Mouse (Mus musculus): ENCODE results near the gene Rin2. TPM values are rescaled to one million over a fixed set of nuclear protein-coding genes. Genes with fewer than 3 reads are reported as not detected.

The Rin2 gene
- total and polyA plus RNA-seq, 3 experiments = 0.05 to 0.10 (median 0.08) TPM

DNA sequence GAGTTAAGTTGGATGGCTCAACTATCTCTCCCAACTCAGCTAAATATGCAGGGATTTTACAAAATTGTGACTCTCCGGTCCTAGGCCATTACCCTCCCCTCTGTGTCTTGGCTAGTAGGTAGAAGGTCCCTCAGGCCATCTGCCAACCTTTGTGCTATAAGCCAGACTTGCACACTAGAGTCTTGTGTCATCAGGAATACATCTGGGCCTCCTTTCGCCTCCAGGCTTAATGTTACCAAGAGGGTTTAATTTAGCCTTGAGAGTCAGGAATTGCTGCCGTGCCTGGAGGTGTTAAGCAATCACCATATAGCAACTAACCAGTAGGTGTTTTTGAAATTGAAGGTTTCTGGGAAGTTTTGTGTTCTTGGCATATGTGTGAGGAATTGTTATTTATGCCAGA is 158.3 kb downstream of the Rin2 start:
- no peak overlapping the region for H3K4me2 ChIP-seq (ENCODE audit: insufficient read depth, low read depth, poor library complexity, severe bottlenecking)
- no peak for DNase-seq (ENCODE audit: extremely low read depth)
- no peak overlapping the region for H3K4me3 ChIP-seq (replicated peaks in 1 of 3; ENCODE audit: low read depth in 2 of 3, low read length in 2 of 3, poor library complexity in 1 of 3)
- H3K9me3 ChIP-seq (replicated peaks; ENCODE audit: low read length) = no peaks in the 10 kb centered on the region
- no peaks in the 10 kb centered on the region; a peak in 1 of 4 replicates for H3K4me1 ChIP-seq (ENCODE audit: control insufficient read depth in 1 of 2, insufficient read depth in 2 of 2)
- in situ Hi-C loops (cut with MboI; ENCODE audit: low pct_ligation_motif_present, low pct_unique_long_range_greater_than_20kb, low sequenced_read_pairs) (no loop called here), dilution Hi-C loops (cut with MboI; ENCODE audit: extremely low pct_ligation_motif_present, extremely low pct_unique_long_range_greater_than_20kb, low sequenced_read_pairs) (no loop called here)
- H3K27me3 ChIP-seq (replicated peaks) = no peaks in the 10 kb centered on the region
- TF ChIP-seq ELF1 (IDR thresholded peaks at IDR 0.05; ENCODE audit: low read depth, low read length) (no peak), MYC (IDR thresholded peaks at IDR 0.05; ENCODE audit: low read depth, low read length) (no peak), RAD21 (IDR thresholded peaks at IDR 0.05; ENCODE audit: low read depth, low read length) (no peak), ZC3H11A (IDR thresholded peaks at IDR 0.05; ENCODE audit: low read depth, low read length) (no peak), USF1 (IDR thresholded peaks at IDR 0.05; ENCODE audit: low read depth, low read length) (no peak)
- no peaks in the 10 kb centered on the region for H3K36me3 ChIP-seq (replicated peaks in 1 of 2; ENCODE audit: control insufficient read depth in 1 of 2, insufficient read depth in 1 of 2, low read length in 1 of 2)
- no peak overlapping the region for H3K27ac ChIP-seq (ENCODE audit: insufficient read depth, low read depth)
- H3K79me2 ChIP-seq (replicated peaks; ENCODE audit: control insufficient read depth, extremely low read depth, insufficient read depth, poor library complexity, severe bottlenecking) = no peaks in the 10 kb centered on the region
- H3K9ac ChIP-seq (ENCODE audit: insufficient read depth, low read depth) = no peak overlapping the region

DNA sequence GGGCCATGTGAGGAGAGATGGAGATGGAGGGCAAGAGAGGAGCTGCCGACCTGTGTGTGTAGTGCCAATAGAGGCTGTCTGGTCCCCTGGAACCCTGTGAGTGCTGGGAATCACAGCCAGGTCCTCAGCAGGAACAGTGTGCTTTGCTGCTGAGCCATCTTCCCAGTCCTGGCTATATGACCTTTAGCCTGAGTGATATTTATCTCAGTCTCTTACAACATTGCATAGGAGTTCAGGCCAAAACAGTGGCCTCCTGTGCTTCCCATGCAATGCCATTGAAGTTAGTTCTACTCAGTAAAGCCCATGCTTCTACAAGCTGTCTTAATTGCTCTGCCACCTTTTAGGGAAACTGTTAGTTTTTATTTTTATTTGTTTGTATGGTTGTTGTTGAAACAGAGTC is 160.9 kb downstream of the Rin2 start:
- no peak for DNase-seq (ENCODE audit: extremely low read depth)
- in situ Hi-C loops (cut with MboI; ENCODE audit: low pct_ligation_motif_present, low pct_unique_long_range_greater_than_20kb, low sequenced_read_pairs) = no loop called here
- H3K4me1 ChIP-seq (ENCODE audit: control insufficient read depth in 1 of 2, insufficient read depth in 2 of 2) = no peaks in the 10 kb centered on the region
- no peaks in the 10 kb centered on the region for H3K9me3 ChIP-seq (replicated peaks; ENCODE audit: low read length)
- no peak overlapping the region for H3K4me2 ChIP-seq (ENCODE audit: insufficient read depth, low read depth, poor library complexity, severe bottlenecking)
- H3K27me3 ChIP-seq (replicated peaks) = no peaks in the 10 kb centered on the region
- no peak for TF ChIP-seq USF2 (conservative IDR thresholded peaks at IDR 0.05; ENCODE audit: low read depth, low read length)
- no peak for TF ChIP-seq ZNF384 (IDR thresholded peaks at IDR 0.05; ENCODE audit: low read depth, low read length)
- TF ChIP-seq MAZ (IDR thresholded peaks at IDR 0.05; ENCODE audit: low read depth, low read length) = no peak
- TF ChIP-seq ETS1 (conservative IDR thresholded peaks at IDR 0.05; ENCODE audit: low read depth, low read length) = no peak
- TF ChIP-seq MYC (IDR thresholded peaks at IDR 0.05; ENCODE audit: low read depth, low read length) = no peak
- TF ChIP-seq TCF12 (IDR thresholded peaks at IDR 0.05; ENCODE audit: low read depth, low read length) = no peak
- no peak for TF ChIP-seq RCOR1 (conservative IDR thresholded peaks at IDR 0.05; ENCODE audit: low read depth, low read length)
- no peak for TF ChIP-seq CHD1 (IDR thresholded peaks at IDR 0.05; ENCODE audit: low read depth, low read length)
- no peak for TF ChIP-seq GABPA (IDR thresholded peaks at IDR 0.05; ENCODE audit: insufficient replicate concordance, low read depth, low read length)
- no peak for TF ChIP-seq MAX (IDR thresholded peaks at IDR 0.05; ENCODE audit: low read length)
- no peak for TF ChIP-seq RAD21 (IDR thresholded peaks at IDR 0.05; ENCODE audit: low read depth, low read length)
- no peak for TF ChIP-seq IRF4 (IDR thresholded peaks at IDR 0.05; ENCODE audit: low read depth, low read length)
- no peak for TF ChIP-seq JUND (conservative IDR thresholded peaks at IDR 0.05; ENCODE audit: low read depth, low read length)
- no peak for TF ChIP-seq KAT2A (IDR thresholded peaks at IDR 0.05; ENCODE audit: insufficient replicate concordance, low read length)
- no peak for TF ChIP-seq ELF1 (IDR thresholded peaks at IDR 0.05; ENCODE audit: low read depth, low read length)
- TF ChIP-seq JUN (IDR thresholded peaks at IDR 0.05; ENCODE audit: insufficient read depth, low read depth, low read length) = no peak
- TF ChIP-seq USF1 (IDR thresholded peaks at IDR 0.05; ENCODE audit: low read depth, low read length) = no peak
- no peaks in the 10 kb centered on the region for H3K79me2 ChIP-seq (replicated peaks; ENCODE audit: control insufficient read depth, extremely low read depth, insufficient read depth, poor library complexity, severe bottlenecking)
- H3K36me3 ChIP-seq (replicated peaks in 1 of 2; ENCODE audit: control insufficient read depth in 1 of 2, insufficient read depth in 1 of 2, low read length in 1 of 2) = no peaks in the 10 kb centered on the region
- H3K27ac ChIP-seq (ENCODE audit: insufficient read depth, low read depth) = no peak overlapping the region
- dilution Hi-C loops (cut with MboI; ENCODE audit: extremely low pct_ligation_motif_present, extremely low pct_unique_long_range_greater_than_20kb, low sequenced_read_pairs) = no loop called here
- no peak overlapping the region for H3K4me3 ChIP-seq (replicated peaks in 1 of 3; ENCODE audit: low read depth in 2 of 3, low read length in 2 of 3, poor library complexity in 1 of 3)
- H3K9ac ChIP-seq (ENCODE audit: insufficient read depth, low read depth) = no peak overlapping the region
